Mouse (Mus musculus) CD4-positive, CD25-positive, alpha-beta regulatory T cell, adult 2 months (primary cell): Measurements from ENCODE around the gene Tex26.

Source experiments
- DNase-seq: peaks from one replicate; pipeline ENCODE4 v3.0.0-alpha.2; 2012; ENCODE audit warnings: low read depth, low spot score

Gene Tex26

GRCm38 (mm10) chr5:149433618-149434017 is 5.8 kb upstream of the Tex26 start:
- DNase-seq, result no peak

DNA sequence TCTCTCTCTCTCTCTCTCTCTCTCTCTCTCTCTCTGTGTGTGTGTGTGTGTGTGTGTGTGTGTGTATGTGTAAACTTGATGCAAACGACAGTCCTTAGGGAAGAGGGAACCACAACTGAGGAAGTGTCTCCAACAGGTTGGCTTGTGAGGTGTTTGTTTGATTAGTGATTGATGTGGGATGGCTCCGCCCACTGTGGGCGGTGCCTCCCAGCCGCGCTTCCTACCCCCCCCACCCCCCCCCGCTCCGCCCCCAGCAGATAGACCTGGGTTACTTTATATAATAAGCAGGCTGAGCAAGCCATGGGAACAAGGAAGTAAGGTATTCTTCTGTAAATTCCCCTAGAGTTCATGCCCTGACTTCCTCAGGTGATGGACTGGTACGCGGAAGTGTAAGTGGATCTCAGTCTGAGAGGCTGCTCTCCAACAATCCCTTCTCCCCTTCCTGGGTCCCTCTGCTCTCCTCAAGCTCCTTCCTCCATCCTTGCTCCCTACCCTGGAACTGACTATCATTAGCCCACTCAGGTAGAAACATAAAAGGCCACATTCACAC is 5.2 kb upstream of the Tex26 start:
- DNase-seq, result peak; percentile 47

DNA sequence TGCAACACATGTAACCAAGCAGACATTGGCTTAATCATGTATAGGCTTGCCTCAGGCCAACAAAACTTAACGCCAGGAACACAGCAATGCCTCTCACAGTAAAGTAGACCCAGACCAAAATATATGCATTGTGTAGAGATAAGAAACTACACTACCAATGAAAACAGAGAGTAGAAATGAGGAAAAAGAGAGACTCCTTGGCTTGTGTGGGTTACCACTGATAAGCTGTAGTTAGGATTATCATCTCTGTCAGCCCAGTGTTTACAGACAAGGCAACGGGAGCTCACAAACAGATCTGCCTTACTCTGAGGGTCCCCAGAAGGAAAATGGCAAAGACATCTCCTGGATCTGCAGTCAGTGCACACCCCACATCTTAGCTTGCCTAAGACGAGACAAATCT is 2.9 kb upstream of the Tex26 start:
- DNase-seq, result no peak

DNA sequence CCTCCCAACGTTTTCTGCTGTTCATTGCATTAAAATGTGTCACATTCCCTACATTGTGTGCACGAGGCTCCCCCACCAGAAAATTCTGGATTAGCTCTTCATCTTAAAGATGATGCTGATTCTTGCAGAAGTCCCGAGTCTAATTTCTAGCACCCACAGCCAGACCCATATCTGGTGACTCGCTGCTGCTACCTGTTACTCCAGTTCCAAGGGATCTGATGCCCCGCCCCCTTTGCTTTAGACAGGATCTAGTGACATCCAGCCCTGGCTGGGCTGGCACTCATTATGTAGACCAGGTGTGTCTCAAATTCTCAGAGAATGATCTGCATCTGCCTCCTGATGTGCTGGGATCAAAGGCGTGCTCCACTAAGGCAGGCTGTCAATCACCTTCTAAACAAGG is 2.3 kb upstream of the Tex26 start:
- no peak for DNase-seq

DNA sequence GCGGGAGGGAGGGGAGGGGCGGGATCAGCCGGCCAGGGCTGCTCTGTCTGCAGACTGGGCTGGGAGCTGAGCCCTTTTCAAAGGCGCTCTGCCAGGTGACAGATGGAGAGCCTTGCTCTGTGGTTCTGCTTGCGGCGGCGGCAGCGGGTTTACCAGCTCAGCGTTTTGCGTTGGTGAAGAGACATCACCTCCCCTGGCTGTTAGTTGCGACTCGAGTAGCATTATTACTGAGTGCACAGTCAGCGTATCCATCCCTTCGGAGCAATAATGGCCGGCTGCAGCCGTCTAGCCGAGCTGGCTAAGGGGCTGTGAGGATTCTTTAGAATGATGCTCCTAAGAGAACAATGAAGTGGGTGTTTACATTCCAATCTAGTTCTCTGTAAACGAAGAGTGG is 717 bp downstream of the Tex26 start:
- peak; percentile 43 for DNase-seq

DNA sequence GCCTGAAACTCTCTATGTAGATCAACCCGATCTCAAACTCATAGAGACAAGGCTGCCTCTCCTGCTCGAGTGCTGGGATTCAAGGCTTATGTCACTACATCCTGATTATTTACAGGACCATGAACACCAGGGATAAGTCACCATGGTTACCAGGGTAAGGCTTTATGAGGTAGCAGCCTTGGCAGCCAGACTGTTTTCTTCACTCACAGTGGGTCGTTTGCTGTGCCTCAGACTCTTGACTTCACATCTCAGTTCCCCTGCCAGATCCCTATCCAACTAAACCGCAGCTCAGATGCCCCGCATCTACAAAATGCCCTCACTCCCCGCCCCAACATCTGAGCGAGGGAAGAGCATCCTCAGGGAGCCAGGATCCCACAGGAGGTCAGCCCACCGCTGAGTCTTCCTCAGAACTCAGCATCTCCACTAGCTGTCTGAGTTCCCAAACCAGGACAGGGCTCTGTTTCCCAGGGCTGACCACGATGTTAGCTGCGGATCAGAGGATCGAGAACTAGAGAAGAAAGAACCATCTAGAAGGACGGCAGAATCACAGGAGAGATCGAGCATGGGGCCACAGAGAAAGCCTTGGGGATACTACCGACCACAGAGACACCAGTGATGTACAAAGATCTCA is 2.3 kb downstream of the Tex26 start:
- no peak for DNase-seq

- no peak for DNase-seq
Measured at GRCm38 (mm10) chr5:149442277-149442660, 2.8 kb downstream of the Tex26 start.

DNA sequence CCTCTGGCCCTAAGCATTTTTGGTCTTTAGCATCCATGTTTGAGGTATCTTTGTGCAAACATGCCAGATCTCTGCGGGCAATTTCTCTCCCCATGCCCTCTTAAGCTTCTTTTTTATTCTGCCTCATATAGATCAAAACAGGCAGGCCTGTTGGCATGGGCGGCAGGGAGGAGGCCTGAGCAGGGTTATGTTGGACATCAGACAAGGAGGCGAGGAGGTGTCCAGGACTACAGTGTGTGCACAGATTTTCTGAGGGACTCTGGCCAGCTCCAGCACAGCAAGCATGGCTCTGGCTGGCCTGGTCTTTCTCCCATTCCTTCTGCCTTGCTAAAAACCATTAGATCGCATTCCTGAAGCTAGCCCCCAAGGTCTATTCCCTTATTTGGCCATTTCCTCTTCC is 5.0 kb downstream of the Tex26 start:
- no peak for DNase-seq

GRCm38 (mm10) chr5:149446495-149446894 is 7.0 kb downstream of the Tex26 start:
- no peak for DNase-seq

- peak; percentile 39 for DNase-seq
Measured at GRCm38 (mm10) chr5:149447733-149448132, 8.3 kb downstream of the Tex26 start.

- no peak for DNase-seq
Measured at GRCm38 (mm10) chr5:149449406-149449805, 9.9 kb downstream of the Tex26 start.

GRCm38 (mm10) chr5:149451209-149451681 is 11.8 kb downstream of the Tex26 start:
- no peak for DNase-seq

GRCm38 (mm10) chr5:149454281-149454680 is 14.8 kb downstream of the Tex26 start:
- DNase-seq, result peak; percentile 83

GRCm38 (mm10) chr5:149456544-149456943 is 17.1 kb downstream of the Tex26 start:
- no peak for DNase-seq

GRCm38 (mm10) chr5:149462071-149462470 is 22.6 kb downstream of the Tex26 start:
- no peak for DNase-seq

- no peak for DNase-seq
Measured at GRCm38 (mm10) chr5:149465305-149465704, 25.8 kb downstream of the Tex26 start.

DNA sequence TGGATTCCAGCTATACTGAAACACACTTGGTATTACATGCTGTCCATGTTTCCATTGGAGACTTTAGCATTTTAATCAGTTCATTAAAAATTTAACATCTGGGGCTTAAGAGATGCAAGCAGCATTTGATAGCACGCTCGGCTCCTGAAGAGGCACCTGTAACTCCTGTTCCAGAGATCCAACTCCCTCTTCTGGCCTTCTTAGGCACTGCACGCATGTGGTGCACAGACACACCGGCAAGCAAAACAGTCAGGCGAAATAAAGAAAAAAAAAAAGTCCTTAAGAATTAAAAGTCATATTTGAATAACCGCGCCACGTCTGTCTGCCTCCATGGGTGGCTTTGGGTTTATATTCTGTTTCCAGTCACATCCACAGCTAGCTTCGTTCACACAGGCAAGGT is 34.7 kb downstream of the Tex26 start:
- no peak for DNase-seq

DNA sequence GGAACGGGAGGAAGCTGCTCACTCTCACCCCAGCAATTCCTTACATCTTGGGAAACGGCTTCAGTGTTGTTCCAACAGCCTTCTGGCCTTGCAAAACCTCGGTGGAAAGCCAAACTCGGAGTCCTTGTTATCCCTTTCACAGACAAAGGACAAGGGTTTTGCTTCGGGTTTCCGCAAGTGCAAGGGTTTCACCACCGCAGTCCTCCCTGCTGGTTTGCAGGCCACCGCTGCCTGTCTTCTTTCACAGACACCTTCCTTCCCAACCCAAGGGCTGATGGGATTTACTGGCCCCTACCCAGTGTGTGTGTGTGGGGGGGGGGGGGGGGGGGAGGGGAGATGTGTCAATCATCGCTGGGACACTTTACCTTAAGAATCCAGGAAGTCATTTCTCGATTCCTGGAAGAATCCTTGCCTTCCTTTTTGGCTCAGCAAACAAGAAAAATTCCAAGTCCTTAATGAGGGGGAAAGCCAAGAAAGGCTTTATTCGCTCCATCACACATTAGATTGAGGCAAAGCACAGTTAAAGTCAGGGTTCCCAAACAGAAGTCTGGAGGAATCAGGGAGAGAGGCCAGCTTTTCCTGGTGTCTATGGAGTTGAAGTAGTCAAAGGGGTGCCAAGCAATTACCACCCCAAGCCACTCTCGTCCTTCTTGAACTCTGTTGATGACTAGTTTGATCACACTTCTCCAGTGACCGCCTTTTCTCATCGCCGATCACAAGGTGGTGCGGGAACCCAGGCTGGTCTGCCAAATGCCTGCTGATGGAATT is 35.4 kb downstream of the Tex26 start:
- DNase-seq, result no peak

GRCm38 (mm10) chr5:149481920-149482319 is 42.5 kb downstream of the Tex26 start:
- no peak for DNase-seq

GRCm38 (mm10) chr5:149483321-149484052 is 44.0 kb downstream of the Tex26 start:
- DNase-seq, result peak; percentile 48

DNA sequence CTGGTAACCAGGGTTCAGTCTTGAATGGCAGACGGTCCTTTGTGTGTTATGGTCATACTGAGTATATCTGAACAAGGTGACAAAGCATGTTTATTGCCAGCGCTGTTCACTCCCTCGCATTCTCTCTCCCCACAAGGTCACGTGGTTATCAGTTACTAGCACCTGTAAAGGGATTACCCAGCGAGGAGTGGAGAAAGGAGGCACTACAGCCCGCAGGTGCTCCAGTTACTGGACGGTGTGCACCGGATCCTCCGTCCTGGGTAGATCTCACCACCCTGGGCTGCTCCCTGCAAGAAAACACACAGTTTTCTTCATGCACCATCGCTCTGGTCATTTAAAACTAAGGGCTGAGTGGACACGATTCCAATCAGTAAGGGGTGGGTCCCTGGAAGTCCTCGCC is 44.8 kb downstream of the Tex26 start:
- no peak for DNase-seq

GRCm38 (mm10) chr5:149485447-149485846 is 46.0 kb downstream of the Tex26 start:
- DNase-seq, result no peak
